Mouse (Mus musculus): ENCODE data around the gene Astn2.

DNA sequence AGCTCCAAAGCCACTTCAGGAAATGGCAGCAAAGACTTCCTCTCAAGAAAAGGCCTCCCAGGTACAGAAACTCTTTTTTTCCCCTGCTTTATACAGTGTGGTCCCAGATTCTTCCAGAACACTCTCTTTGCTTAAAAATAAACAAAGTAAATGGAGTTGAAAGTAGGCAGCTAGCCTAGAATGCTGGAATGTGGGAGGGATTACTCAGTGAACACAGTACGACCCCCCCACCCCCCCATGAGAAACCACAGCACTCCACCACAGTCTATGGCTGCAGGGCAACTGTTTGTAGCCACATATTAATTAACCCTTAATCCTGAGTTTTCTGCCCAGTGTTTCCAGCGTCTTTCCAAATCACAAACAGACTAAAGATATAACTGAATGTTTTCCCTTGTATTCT, 25.8 kb downstream of the Astn2 start:
- TF ChIP-seq CTCF (IDR thresholded peaks at IDR 0.05; ENCODE audit: borderline replicate concordance, control insufficient read depth, extremely low read depth, insufficient read depth, low read length, poor library complexity) (no peak), POLR2A (IDR thresholded peaks at IDR 0.05; ENCODE audit: control insufficient read depth, extremely low read depth, insufficient read depth, low read length, poor library complexity) (no peak)
